Mouse (Mus musculus): ENCODE data around the gene Ppp2r1b. TPM values are rescaled to one million over a fixed set of nuclear protein-coding genes. Genes with fewer than 3 reads are reported as not detected.

Gene Ppp2r1b
- total RNA-seq, 2 experiments from 2014 or later = 5.5 to 5.8 TPM

GRCm38 (mm10) chr9:50858681-50859080 lies 13.6 kb downstream of the Ppp2r1b start:
- no peak for DNase-seq
- intact Hi-C loops (cut with DNase I; ENCODE audit: low total_unique reads) = no loop called here

- intact Hi-C loops (cut with DNase I; ENCODE audit: low total_unique reads) = no loop called here
- no peak for DNase-seq
Measured at GRCm38 (mm10) chr9:50861119-50861839, 16.2 kb downstream of the Ppp2r1b start.

- DNase-seq = no peak
- intact Hi-C loops (cut with DNase I; ENCODE audit: low total_unique reads) = no loop called here
Measured at GRCm38 (mm10) chr9:50863824-50864223, 18.7 kb downstream of the Ppp2r1b start.

GRCm38 (mm10) chr9:50864877-50865276 lies 19.8 kb downstream of the Ppp2r1b start:
- no peak for DNase-seq
- intact Hi-C loops (cut with DNase I; ENCODE audit: low total_unique reads) = no loop called here

- intact Hi-C loops (cut with DNase I; ENCODE audit: low total_unique reads) = no loop called here
- no peak for DNase-seq
Measured at GRCm38 (mm10) chr9:50865803-50866202, 20.7 kb downstream of the Ppp2r1b start.

- DNase-seq = no peak
- intact Hi-C loops (cut with DNase I; ENCODE audit: low total_unique reads) = no loop called here
Measured at GRCm38 (mm10) chr9:50867015-50867414, 21.9 kb downstream of the Ppp2r1b start.

GRCm38 (mm10) chr9:50868182-50868581 lies 23.1 kb downstream of the Ppp2r1b start:
- intact Hi-C loops (cut with DNase I; ENCODE audit: low total_unique reads) = no loop called here
- DNase-seq = no peak

GRCm38 (mm10) chr9:50873210-50873609 lies 28.1 kb downstream of the Ppp2r1b start:
- intact Hi-C loops (cut with DNase I; ENCODE audit: low total_unique reads) = no loop called here
- DNase-seq = no peak

- no peak for DNase-seq
- intact Hi-C loops (cut with DNase I; ENCODE audit: low total_unique reads) = no loop called here
Measured at GRCm38 (mm10) chr9:50874031-50874430, 28.9 kb downstream of the Ppp2r1b start.

- DNase-seq = no peak
- intact Hi-C loops (cut with DNase I; ENCODE audit: low total_unique reads) = no loop called here
Measured at GRCm38 (mm10) chr9:50875470-50875869, 30.4 kb downstream of the Ppp2r1b start.

GRCm38 (mm10) chr9:50876287-50876686 lies 31.2 kb downstream of the Ppp2r1b start:
- intact Hi-C loops (cut with DNase I; ENCODE audit: low total_unique reads) = no loop called here
- no peak for DNase-seq

- intact Hi-C loops (cut with DNase I; ENCODE audit: low total_unique reads) = no loop called here
- DNase-seq = no peak
Measured at GRCm38 (mm10) chr9:50877431-50877830, 32.3 kb downstream of the Ppp2r1b start.

GRCm38 (mm10) chr9:50882183-50882582 lies 37.1 kb downstream of the Ppp2r1b start:
- no peak for DNase-seq
- intact Hi-C loops (cut with DNase I; ENCODE audit: low total_unique reads) = no loop called here

- intact Hi-C loops (cut with DNase I; ENCODE audit: low total_unique reads) = no loop called here
- peak; percentile 34 for DNase-seq
Measured at GRCm38 (mm10) chr9:50884093-50884492, 39.0 kb downstream of the Ppp2r1b start.

GRCm38 (mm10) chr9:50884741-50885599 lies 39.9 kb downstream of the Ppp2r1b start:
- peak; percentile 68 for DNase-seq
- intact Hi-C loops (cut with DNase I; ENCODE audit: low total_unique reads) = no loop called here

- intact Hi-C loops (cut with DNase I; ENCODE audit: low total_unique reads) = no loop called here
- DNase-seq = peak; percentile 32
Measured at GRCm38 (mm10) chr9:50885600-50885987, 40.5 kb downstream of the Ppp2r1b start.

- intact Hi-C loops (cut with DNase I; ENCODE audit: low total_unique reads) = no loop called here
- no peak for DNase-seq
Measured at GRCm38 (mm10) chr9:50886870-50887269, 41.8 kb downstream of the Ppp2r1b start.

- DNase-seq = no peak
Measured at GRCm38 (mm10) chr9:50887351-50887750, 42.2 kb downstream of the Ppp2r1b start.

GRCm38 (mm10) chr9:50889211-50889610 lies 44.1 kb downstream of the Ppp2r1b start:
- intact Hi-C loops (cut with DNase I; ENCODE audit: low total_unique reads) = no loop called here
- no peak for DNase-seq

More at GRCm38 (mm10) chr9:50887351-50887750, 42.2 kb downstream of the Ppp2r1b start:
- intact Hi-C loops (cut with DNase I; ENCODE audit: low total_unique reads) = no loop called here

- intact Hi-C loops (cut with DNase I; ENCODE audit: low total_unique reads) = no loop called here
- no peak for DNase-seq
Measured at GRCm38 (mm10) chr9:50889964-50890363, 44.9 kb downstream of the Ppp2r1b start.

Measured in gastrocnemius, postnatal 14 days (tissue).